Comparison of ENCODE assay signal across 19 mouse cellular contexts in the genomic region with DNA sequence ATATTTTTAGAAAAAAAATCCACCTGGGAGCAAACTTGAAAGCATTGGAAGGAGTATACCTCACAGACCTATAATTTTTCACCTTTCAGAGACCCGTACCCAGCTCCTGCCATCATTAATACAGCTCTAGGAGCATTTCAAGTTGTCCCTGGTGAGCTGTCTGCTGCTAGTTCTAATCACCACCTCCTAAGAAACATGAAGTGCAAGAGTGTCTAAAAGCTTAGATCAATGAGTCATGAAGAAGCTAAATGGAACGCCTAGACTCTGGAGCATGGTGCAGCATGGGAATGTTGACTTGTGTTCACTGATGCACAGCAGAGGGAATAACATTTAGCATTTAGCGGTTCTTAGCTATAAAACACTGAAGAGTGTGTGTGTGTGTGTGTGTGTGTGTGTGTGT.
DNase-seq lines count a peak whose midpoint lies in the region; ATAC-seq and TF ChIP-seq lines count a peak whose summit lies in the region.
"Had no signal": no experiment of that assay in that cellular context is flagged by ENCODE, and none has a peak within 500 bp of the region (broad histone marks: within the 10 kb centered on the region; RNA-seq: fewer than 3 reads in every experiment).

No protein-coding gene starts in this region.

- WGBS in hindbrain, embryonic 13.5 days: 62% methylated on average over 3 of the region's 3 CpGs
- WGBS in hindbrain, embryonic 11.5 days: 81% methylated on average over 3 of the region's 3 CpGs
- 64% methylated on average over 3 of the region's 3 CpGs for WGBS in midbrain, embryonic 16.5 days
- WGBS in midbrain, embryonic 15.5 days: 67% methylated on average over 3 of the region's 3 CpGs
- 68% methylated on average over 3 of the region's 3 CpGs for WGBS in hindbrain, postnatal 0 days

- TF ChIP-seq CTCF in hindbrain, postnatal 0 days (IDR thresholded peaks at IDR 0.05; ENCODE audit: low read depth): no peak

- peak; percentile 46; the same call in 1 of the 2 replicates for ATAC-seq in hindbrain, embryonic 13.5 days (ENCODE audit: low FRiP score)
- ATAC-seq in hindbrain, embryonic 11.5 days (ENCODE audit: low FRiP score): no peak
- ATAC-seq in midbrain, embryonic 16.5 days: 0 out of 2 replicates have a peak, but pooled peaks have one; percentile 64
- no peak; the same call in 1 of the 2 replicates for ATAC-seq in midbrain, embryonic 15.5 days (replicated peaks)
- ATAC-seq in hindbrain, postnatal 0 days: peak; percentile 24; the same call in 1 of the 2 replicates
- ATAC-seq: liver, embryonic 12.5 days had no signal

- H3K9me3 ChIP-seq in hindbrain, embryonic 13.5 days: no peaks in the 10 kb centered on the region
- H3K9me3 ChIP-seq in hindbrain, embryonic 11.5 days (ENCODE audit: control insufficient read depth, low read length): no peaks in the 10 kb centered on the region
- H3K9me3 ChIP-seq in midbrain, embryonic 16.5 days (replicated peaks; ENCODE audit: control insufficient read depth, low read length, poor library complexity, severe bottlenecking): no peaks in the 10 kb centered on the region
- no peaks in the 10 kb centered on the region for H3K9me3 ChIP-seq in midbrain, embryonic 15.5 days
- H3K9me3 ChIP-seq in hindbrain, postnatal 0 days (ENCODE audit: low read length): no peaks in the 10 kb centered on the region
- H3K9me3 ChIP-seq: embryonic facial prominence, embryonic 12.5 days; heart, embryonic 10.5 days; limb, embryonic 12.5 days; liver, embryonic 12.5 days had no signal

- no peak overlapping the region for H3K4me2 ChIP-seq in hindbrain, embryonic 13.5 days
- H3K4me2 ChIP-seq in hindbrain, embryonic 11.5 days (replicated peaks; ENCODE audit: low read depth, low read length): no peak overlapping the region
- no peak overlapping the region for H3K4me2 ChIP-seq in midbrain, embryonic 16.5 days (ENCODE audit: low read length)
- no peak overlapping the region for H3K4me2 ChIP-seq in midbrain, embryonic 15.5 days
- no peak overlapping the region for H3K4me2 ChIP-seq in hindbrain, postnatal 0 days (ENCODE audit: low read depth, low read length)
- H3K4me2 ChIP-seq: embryonic facial prominence, embryonic 12.5 days; limb, embryonic 12.5 days; liver, embryonic 12.5 days had no signal

- no peak overlapping the region for H3K4me3 ChIP-seq in hindbrain, embryonic 13.5 days
- no peak overlapping the region for H3K4me3 ChIP-seq in hindbrain, embryonic 11.5 days (ENCODE audit: low read depth, low read length)
- no peak overlapping the region for H3K4me3 ChIP-seq in midbrain, embryonic 16.5 days (ENCODE audit: low read depth, low read length)
- no peak overlapping the region for H3K4me3 ChIP-seq in midbrain, embryonic 15.5 days
- no peak overlapping the region for H3K4me3 ChIP-seq in hindbrain, postnatal 0 days (ENCODE audit: low read length)
- H3K4me3 ChIP-seq: embryonic facial prominence, embryonic 12.5 days; erythroblast, embryonic 14.5 days; heart, embryonic 10.5 days; limb, embryonic 12.5 days; liver, embryonic 12.5 days had no signal

- H3K27ac ChIP-seq in hindbrain, embryonic 13.5 days: no peak overlapping the region
- no peak overlapping the region for H3K27ac ChIP-seq in hindbrain, embryonic 11.5 days (ENCODE audit: low read depth, low read length)
- H3K27ac ChIP-seq in midbrain, embryonic 16.5 days (ENCODE audit: low read length): no peak overlapping the region
- no peak overlapping the region for H3K27ac ChIP-seq in midbrain, embryonic 15.5 days
- no peak overlapping the region for H3K27ac ChIP-seq in hindbrain, postnatal 0 days
- H3K27ac ChIP-seq: embryonic facial prominence, embryonic 12.5 days; heart, embryonic 10.5 days; limb, embryonic 12.5 days; liver, embryonic 12.5 days had no signal

- no peaks in the 10 kb centered on the region for H3K36me3 ChIP-seq in hindbrain, embryonic 13.5 days
- no peaks in the 10 kb centered on the region for H3K36me3 ChIP-seq in hindbrain, embryonic 11.5 days (ENCODE audit: control insufficient read depth, insufficient read depth, low read length)
- no peaks in the 10 kb centered on the region for H3K36me3 ChIP-seq in midbrain, embryonic 16.5 days (ENCODE audit: control insufficient read depth, insufficient read depth, low read length)
- H3K36me3 ChIP-seq in midbrain, embryonic 15.5 days (replicated peaks): no peaks in the 10 kb centered on the region
- no peaks in the 10 kb centered on the region for H3K36me3 ChIP-seq in hindbrain, postnatal 0 days (ENCODE audit: insufficient read depth, low read length)
- H3K36me3 ChIP-seq: embryonic facial prominence, embryonic 12.5 days; heart, embryonic 10.5 days; limb, embryonic 12.5 days; liver, embryonic 12.5 days had no signal

- no peaks in the 10 kb centered on the region for H3K4me1 ChIP-seq in hindbrain, embryonic 13.5 days (replicated peaks)
- no peaks in the 10 kb centered on the region for H3K4me1 ChIP-seq in hindbrain, embryonic 11.5 days (replicated peaks; ENCODE audit: control insufficient read depth, insufficient read depth, low read length)
- no peaks in the 10 kb centered on the region for H3K4me1 ChIP-seq in midbrain, embryonic 16.5 days (ENCODE audit: control insufficient read depth, insufficient read depth, low read length)
- no peaks in the 10 kb centered on the region for H3K4me1 ChIP-seq in midbrain, embryonic 15.5 days
- H3K4me1 ChIP-seq in hindbrain, postnatal 0 days (ENCODE audit: insufficient read depth, low read length): no peaks in the 10 kb centered on the region
- H3K4me1 ChIP-seq: embryonic facial prominence, embryonic 12.5 days; heart, embryonic 10.5 days; limb, embryonic 12.5 days; liver, embryonic 12.5 days had no signal

- no peak for DNase-seq in hindbrain, embryonic 11.5 days (ENCODE audit: low spot score)
- DNase-seq in hindbrain, postnatal 0 days (ENCODE audit: low spot score): peak; percentile 13
- DNase-seq in telencephalon, adult 2 months (ENCODE audit: low read depth, low spot score): peak; percentile 10
- no peak for DNase-seq in adrenal gland, adult 18-20 months (ENCODE audit: low spot score in 2 of 2)
- DNase-seq: adrenal gland, adult 8-10 months; cerebellum, adult 9-11 months; gastrocnemius, postnatal 36 days; kidney, adult 2 months; lung, adult 2 months; lung, postnatal 36 days; right cerebral cortex, postnatal 4 days had no signal

- H3K9ac ChIP-seq in hindbrain, embryonic 13.5 days: no peak overlapping the region
- H3K9ac ChIP-seq in hindbrain, embryonic 11.5 days (ENCODE audit: low read depth, low read length): no peak overlapping the region
- H3K9ac ChIP-seq in midbrain, embryonic 16.5 days (ENCODE audit: low read depth, low read length): no peak overlapping the region
- H3K9ac ChIP-seq in midbrain, embryonic 15.5 days: no peak overlapping the region
- H3K9ac ChIP-seq in hindbrain, postnatal 0 days (replicated peaks; ENCODE audit: low read length): no peak overlapping the region
- H3K9ac ChIP-seq: embryonic facial prominence, embryonic 12.5 days; limb, embryonic 12.5 days; liver, embryonic 12.5 days had no signal

- no peaks in the 10 kb centered on the region for H3K27me3 ChIP-seq in hindbrain, embryonic 13.5 days
- no peaks in the 10 kb centered on the region for H3K27me3 ChIP-seq in hindbrain, embryonic 11.5 days (ENCODE audit: control insufficient read depth, insufficient read depth, low read length)
- H3K27me3 ChIP-seq in midbrain, embryonic 16.5 days (ENCODE audit: control insufficient read depth, insufficient read depth, low read depth, low read length): no peaks in the 10 kb centered on the region
- H3K27me3 ChIP-seq in midbrain, embryonic 15.5 days (replicated peaks): no peaks in the 10 kb centered on the region
- H3K27me3 ChIP-seq in hindbrain, postnatal 0 days (ENCODE audit: insufficient read depth, low read length): no peaks in the 10 kb centered on the region
- H3K27me3 ChIP-seq: embryonic facial prominence, embryonic 12.5 days; limb, embryonic 12.5 days; liver, embryonic 12.5 days had no signal

Comparison
In these comparisons a context has a peak if more than half of its experiments do, and no peak if none do; other contexts are left out.
1. ATAC-seq: peak in hindbrain, embryonic 13.5 days (single experiment), midbrain, embryonic 16.5 days (single experiment) and hindbrain, postnatal 0 days (single experiment); none in hindbrain, embryonic 11.5 days (single experiment) and midbrain, embryonic 15.5 days (single experiment).
2. DNase-seq: peak in hindbrain, postnatal 0 days (single experiment) and telencephalon, adult 2 months (single experiment); none in hindbrain, embryonic 11.5 days (single experiment) and adrenal gland, adult 18-20 months (0 of 2).